Mouse (Mus musculus) ES-Bruce4 (cell line): ENCODE results near the gene Mvk.

Experiments used
- EP300 ChIP-seq: IDR thresholded peaks from 2 replicates; pipeline ENCODE4 v1.6.1; 2011; ENCODE audit warnings: low read depth, low read length; ENCODE audit not compliant: insufficient read depth
- POLR2A ChIP-seq: IDR thresholded peaks from one replicate; pipeline ENCODE4 v1.8.1; 2011; ENCODE audit warnings: low read length; ENCODE audit not compliant: insufficient read depth

- TF ChIP-seq POLR2A: no peak
- no peak for TF ChIP-seq EP300
These were observed 20.1 kb upstream of the Mvk start for GRCm38 (mm10) chr5:114423961-114424360.
